Mouse (Mus musculus): ENCODE measurements around the gene Cdh18. TPM values are rescaled to one million over a fixed set of nuclear protein-coding genes. Genes with fewer than 3 reads are reported as not detected.
"Not testable (repeated sequence)": the region's sequence is repeated elsewhere in the genome, so short reads cannot be mapped to it uniquely, and the experiment has no call there.

Cdh18 gene
- total and polyA plus RNA-seq, 2 experiments from 2014 or later: 0.15 TPM; not detected in 1

GRCm38 (mm10) chr15:23035551-23036207 is 486.9 kb downstream of the Cdh18 start:
- H3K9ac ChIP-seq (replicated peaks; ENCODE audit: low read depth, low read length): 0 out of 2 replicates have a peak overlapping the region, but pooled peaks have one; percentile 11
- WGBS: 10% methylated on average over 14 of the region's 14 CpGs
- no peak for ATAC-seq (ENCODE audit: insufficient read depth, low read depth)

GRCm38 (mm10) chr15:23036208-23037065 is 487.6 kb downstream of the Cdh18 start:
- DNase-seq (ENCODE audit: low spot score) (peak; percentile 18), ATAC-seq (ENCODE audit: insufficient read depth, low read depth) (peak; percentile 77)
- Histone ChIP-seq H3K9ac (replicated peaks; ENCODE audit: low read depth, low read length) (peak overlapping the region; percentile 11; the same call in 1 of the 2 replicates), H3K27ac (ENCODE audit: low read depth) (no peak overlapping the region), H3K4me3 (ENCODE audit: low read depth, low read length) (peak overlapping the region; percentile 34), H3K9me3 (replicated peaks; ENCODE audit: control insufficient read depth, low read length) (no peaks in the 10 kb centered on the region), H3K27me3 (ENCODE audit: control insufficient read depth, insufficient read depth, low read length) (no peaks in the 10 kb centered on the region), H3K4me1 (ENCODE audit: control insufficient read depth, insufficient read depth) (0 out of 2 replicates have a peak, but pooled peaks cover 4% of the 10 kb centered on the region), H3K4me2 (ENCODE audit: low read depth, low read length) (peak overlapping the region; percentile 68), H3K36me3 (replicated peaks; ENCODE audit: control insufficient read depth, insufficient read depth, low read length) (no peaks in the 10 kb centered on the region)
- WGBS: 8% methylated on average over 23 of the region's 23 CpGs
- TF ChIP-seq EP300 (IDR thresholded peaks at IDR 0.05; ENCODE audit: low read depth) (no peak), CTCF (IDR thresholded peaks at IDR 0.05; ENCODE audit: low read depth) (no peak)

More at GRCm38 (mm10) chr15:23035551-23036207, 486.9 kb downstream of the Cdh18 start:
- H3K27ac ChIP-seq (ENCODE audit: low read depth): no peak overlapping the region
- peak overlapping the region; percentile 68 for H3K4me2 ChIP-seq (ENCODE audit: low read depth, low read length)
- H3K36me3 ChIP-seq (replicated peaks; ENCODE audit: control insufficient read depth, insufficient read depth, low read length): no peaks in the 10 kb centered on the region
- TF ChIP-seq CTCF (IDR thresholded peaks at IDR 0.05; ENCODE audit: low read depth) (no peak), EP300 (IDR thresholded peaks at IDR 0.05; ENCODE audit: low read depth) (no peak)
- H3K4me1 ChIP-seq (ENCODE audit: control insufficient read depth, insufficient read depth): 0 out of 2 replicates have a peak, but pooled peaks cover 4% of the 10 kb centered on the region
- DNase-seq (ENCODE audit: low spot score): no peak
- H3K4me3 ChIP-seq (ENCODE audit: low read depth, low read length): peak overlapping the region; percentile 34
- H3K27me3 ChIP-seq (ENCODE audit: control insufficient read depth, insufficient read depth, low read length): no peaks in the 10 kb centered on the region
- no peaks in the 10 kb centered on the region for H3K9me3 ChIP-seq (replicated peaks; ENCODE audit: control insufficient read depth, low read length)

GRCm38 (mm10) chr15:23037561-23037960 is 488.7 kb downstream of the Cdh18 start:
- DNase-seq (ENCODE audit: low spot score) (no peak), ATAC-seq (ENCODE audit: insufficient read depth, low read depth) (no peak)
- no peaks in the 10 kb centered on the region for H3K9me3 ChIP-seq (replicated peaks; ENCODE audit: control insufficient read depth, low read length)
- TF ChIP-seq EP300 (IDR thresholded peaks at IDR 0.05; ENCODE audit: low read depth) (no peak), CTCF (IDR thresholded peaks at IDR 0.05; ENCODE audit: low read depth) (no peak)
- H3K4me3 ChIP-seq (ENCODE audit: low read depth, low read length): no peak overlapping the region
- no peak overlapping the region for H3K9ac ChIP-seq (replicated peaks; ENCODE audit: low read depth, low read length)
- no peak overlapping the region for H3K27ac ChIP-seq (ENCODE audit: low read depth)
- H3K36me3 ChIP-seq (replicated peaks; ENCODE audit: control insufficient read depth, insufficient read depth, low read length): no peaks in the 10 kb centered on the region
- H3K27me3 ChIP-seq (ENCODE audit: control insufficient read depth, insufficient read depth, low read length): no peaks in the 10 kb centered on the region
- no peak overlapping the region for H3K4me2 ChIP-seq (ENCODE audit: low read depth, low read length)
- H3K4me1 ChIP-seq (ENCODE audit: control insufficient read depth, insufficient read depth): 0 out of 2 replicates have a peak, but pooled peaks cover 4% of the 10 kb centered on the region

- Histone ChIP-seq H3K4me2 (ENCODE audit: low read depth, low read length) (no peak overlapping the region), H3K36me3 (replicated peaks; ENCODE audit: control insufficient read depth, insufficient read depth, low read length) (no peaks in the 10 kb centered on the region), H3K9me3 (replicated peaks; ENCODE audit: control insufficient read depth, low read length) (no peaks in the 10 kb centered on the region), H3K27me3 (ENCODE audit: control insufficient read depth, insufficient read depth, low read length) (no peaks in the 10 kb centered on the region), H3K9ac (replicated peaks; ENCODE audit: low read depth, low read length) (no peak overlapping the region), H3K27ac (ENCODE audit: low read depth) (no peak overlapping the region), H3K4me3 (ENCODE audit: low read depth, low read length) (no peak overlapping the region), H3K4me1 (ENCODE audit: control insufficient read depth, insufficient read depth) (no peaks in the 10 kb centered on the region)
- no peak for DNase-seq (ENCODE audit: low spot score)
- TF ChIP-seq EP300 (IDR thresholded peaks at IDR 0.05; ENCODE audit: low read depth) (no peak), CTCF (IDR thresholded peaks at IDR 0.05; ENCODE audit: low read depth) (no peak)
- WGBS: 69% methylated on average over 4 of the region's 4 CpGs
- no peak for ATAC-seq (ENCODE audit: insufficient read depth, low read depth)
Measured at GRCm38 (mm10) chr15:23046127-23046785, 497.4 kb downstream of the Cdh18 start.

- H3K4me3 ChIP-seq (ENCODE audit: low read depth, low read length): no peak overlapping the region
- WGBS: 55% methylated on average over 2 of the region's 2 CpGs
- H3K9me3 ChIP-seq (replicated peaks; ENCODE audit: control insufficient read depth, low read length): no peaks in the 10 kb centered on the region
- DNase-seq (ENCODE audit: low spot score): no peak
- H3K36me3 ChIP-seq (replicated peaks; ENCODE audit: control insufficient read depth, insufficient read depth, low read length): no peaks in the 10 kb centered on the region
- H3K4me1 ChIP-seq (ENCODE audit: control insufficient read depth, insufficient read depth): no peaks in the 10 kb centered on the region
- ATAC-seq (ENCODE audit: insufficient read depth, low read depth): no peak
- TF ChIP-seq CTCF (IDR thresholded peaks at IDR 0.05; ENCODE audit: low read depth) (no peak), EP300 (IDR thresholded peaks at IDR 0.05; ENCODE audit: low read depth) (no peak)
- H3K4me2 ChIP-seq (ENCODE audit: low read depth, low read length): no peak overlapping the region
- no peaks in the 10 kb centered on the region for H3K27me3 ChIP-seq (ENCODE audit: control insufficient read depth, insufficient read depth, low read length)
- no peak overlapping the region for H3K27ac ChIP-seq (ENCODE audit: low read depth)
- no peak overlapping the region for H3K9ac ChIP-seq (replicated peaks; ENCODE audit: low read depth, low read length)
Measured at GRCm38 (mm10) chr15:23052006-23052405, 503.2 kb downstream of the Cdh18 start.

- H3K27me3 ChIP-seq (ENCODE audit: control insufficient read depth, insufficient read depth, low read length); H3K9ac ChIP-seq (replicated peaks; ENCODE audit: low read depth, low read length); DNase-seq (ENCODE audit: low spot score); H3K27ac ChIP-seq (ENCODE audit: low read depth); H3K4me1 ChIP-seq (ENCODE audit: control insufficient read depth, insufficient read depth); H3K9me3 ChIP-seq (replicated peaks; ENCODE audit: control insufficient read depth, low read length); H3K36me3 ChIP-seq (replicated peaks; ENCODE audit: control insufficient read depth, insufficient read depth, low read length); H3K4me3 ChIP-seq (ENCODE audit: low read depth, low read length); ATAC-seq (ENCODE audit: insufficient read depth, low read depth); H3K4me2 ChIP-seq (ENCODE audit: low read depth, low read length): not testable (repeated sequence)
- 71% methylated on average over 1 of the region's 1 CpGs for WGBS
Measured at GRCm38 (mm10) chr15:23085326-23085725, 536.5 kb downstream of the Cdh18 start.
